Mouse (Mus musculus) kidney, embryonic 14.5 days (tissue): ENCODE results near the gene Col25a1. TPM values are rescaled to one million over a fixed set of nuclear protein-coding genes. Genes with fewer than 3 reads are reported as not detected.

Experiments
- ATAC-seq: fragments of 200-750 bp; cut with Nextera tagmentation; 2 replicates; pipeline ENCODE4 v1.8.0; 2017; ENCODE audit warnings: moderate number of reproducible peaks, mild to moderate bottlenecking, moderate TSS enrichment, moderate library complexity; ENCODE audit not compliant: low FRiP score, low TSS enrichment
- H3K27ac ChIP-seq: fragments of 300-500 bp; sonication (generic); 2 replicates; pipeline ENCODE4 v1.5.1; 2014; ENCODE audit warnings: low read depth, mild to moderate bottlenecking, low read length, moderate library complexity, mixed read lengths
- H3K27me3 ChIP-seq: fragments of 300-500 bp; sonication (generic); 2 replicates; pipeline ENCODE4 v1.6.1; 2014; ENCODE audit warnings: mild to moderate bottlenecking, low read length; ENCODE audit not compliant: control insufficient read depth, insufficient read depth
- H3K36me3 ChIP-seq: fragments of 300-500 bp; sonication (generic); 2 replicates; pipeline ENCODE4 v1.6.1; 2014; ENCODE audit warnings: low read length, mixed read lengths; ENCODE audit not compliant: control insufficient read depth, insufficient read depth
- H3K4me1 ChIP-seq: fragments of 300-500 bp; sonication (generic); 2 replicates; pipeline ENCODE4 v1.6.1; 2014; ENCODE audit warnings: low read length, mixed read lengths; ENCODE audit not compliant: control insufficient read depth, insufficient read depth
- H3K4me2 ChIP-seq: fragments of 300-500 bp; sonication (generic); replicated peaks from 2 replicates; pipeline ENCODE4 v1.6.1; 2014; ENCODE audit warnings: low read depth, mild to moderate bottlenecking, low read length
- H3K4me3 ChIP-seq: fragments of 300-500 bp; sonication (generic); 2 replicates; pipeline ENCODE4 v1.5.1; 2014; ENCODE audit warnings: mild to moderate bottlenecking, low read length
- H3K9ac ChIP-seq: fragments of 300-500 bp; sonication (generic); 2 replicates; pipeline ENCODE4 v1.6.1; 2014; ENCODE audit warnings: low read depth, mild to moderate bottlenecking, low read length, moderate library complexity
- H3K9me3 ChIP-seq: fragments of 300-500 bp; sonication (generic); 2 replicates; pipeline ENCODE4 v1.6.1; 2016; ENCODE audit warnings: low read length; ENCODE audit not compliant: control insufficient read depth
- WGBS: fragments of 180-500 bp; shearing (Covaris S2); extraction: QIAGEN DNeasy Blood & Tissue Kit; methylation state at CpG from one replicate; pipeline ENCODE4 v1.1.7; 2014; 5-methylcytosine and 5-hydroxymethylcytosine counted together
- polyA plus RNA-seq: library from polyadenylated mRNA; unstranded; fragments of >200 nt; fragmentation: Nextera tagmentation; extraction: Ambion mirVana; gene quantifications from 2 replicates; pipeline ENCODE4 v1.2.1, GENCODE M21; 2014

Gene Col25a1
- polyA plus RNA-seq, 1 experiment from 2014 or later: 5.4 TPM

DNA sequence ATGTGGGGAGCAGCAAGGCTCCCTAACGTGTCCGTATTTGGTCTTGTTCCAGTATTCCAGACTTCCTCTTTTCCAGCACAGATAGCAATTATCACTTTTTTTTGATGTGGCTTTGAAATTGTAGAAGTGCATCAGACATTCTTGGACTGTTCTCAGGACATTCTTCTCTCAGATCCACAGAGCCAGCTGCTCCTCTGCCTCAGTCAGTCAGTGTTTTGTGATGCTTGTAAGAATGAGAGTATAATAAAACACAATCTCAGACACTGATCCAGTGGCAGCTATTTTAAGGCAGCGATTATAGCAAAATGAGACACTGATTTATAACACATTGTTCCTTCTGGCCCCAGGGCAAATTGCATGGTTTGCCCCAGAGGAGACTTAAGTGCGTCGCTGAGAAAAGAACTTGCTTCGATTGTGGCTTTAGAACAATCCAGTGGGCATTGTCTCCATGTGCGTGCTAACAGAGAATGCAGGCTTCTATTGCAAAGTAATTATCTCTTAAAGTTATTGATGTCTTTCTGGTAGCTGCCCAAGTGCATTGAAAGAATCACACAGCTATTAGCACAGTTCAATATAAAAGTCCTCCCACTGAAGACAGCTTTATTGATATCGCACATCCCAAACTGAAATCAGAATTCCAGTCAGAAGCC is 111.5 kb downstream of the Col25a1 start:
- Histone ChIP-seq H3K4me3 (no peak overlapping the region), H3K4me2 (no peak overlapping the region), H3K36me3 (no peaks in the 10 kb centered on the region), H3K4me1 (no peaks in the 10 kb centered on the region), H3K9me3 (no peaks in the 10 kb centered on the region), H3K27me3 (no peaks in the 10 kb centered on the region), H3K9ac (no peak overlapping the region), H3K27ac (no peak overlapping the region)
- WGBS: 58% methylated on average over 8 of the region's 8 CpGs
- no peak for ATAC-seq

GRCm38 (mm10) chr3:130252355-130252754 is 121.1 kb downstream of the Col25a1 start:
- no peak for ATAC-seq
- Histone ChIP-seq H3K9ac (no peak overlapping the region), H3K27ac (no peak overlapping the region), H3K4me1 (no peaks in the 10 kb centered on the region), H3K36me3 (no peaks in the 10 kb centered on the region), H3K9me3 (no peaks in the 10 kb centered on the region), H3K27me3 (no peaks in the 10 kb centered on the region), H3K4me2 (no peak overlapping the region), H3K4me3 (no peak overlapping the region)
- 59% methylated on average over 7 of the region's 7 CpGs for WGBS

DNA sequence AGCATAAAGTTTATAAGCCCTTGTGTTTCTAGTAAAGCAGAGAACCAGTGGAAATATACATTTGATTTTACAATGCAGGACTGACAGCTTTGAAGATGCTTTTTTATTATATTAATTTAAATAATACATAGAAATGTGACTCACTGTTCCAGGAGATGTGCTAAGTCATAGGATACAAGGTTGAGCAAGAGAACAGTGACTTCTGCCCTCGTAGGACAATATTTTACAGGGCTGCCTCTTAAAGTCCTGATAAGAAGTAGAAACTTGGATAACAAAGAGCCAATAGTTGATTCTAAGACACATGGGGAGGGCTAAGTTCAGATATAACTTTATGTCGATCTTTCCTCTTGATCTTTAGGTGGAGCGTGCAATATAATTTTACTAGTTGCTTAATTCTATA is 124.8 kb downstream of the Col25a1 start:
- Histone ChIP-seq H3K9ac (no peak overlapping the region), H3K36me3 (no peaks in the 10 kb centered on the region), H3K4me1 (no peaks in the 10 kb centered on the region), H3K9me3 (peaks cover 3% of the 10 kb centered on the region; the same call in 1 of the 2 replicates), H3K27ac (no peak overlapping the region), H3K4me2 (no peak overlapping the region), H3K4me3 (no peak overlapping the region), H3K27me3 (no peaks in the 10 kb centered on the region)
- no peak for ATAC-seq
- 89% methylated on average over 3 of the region's 3 CpGs for WGBS

DNA sequence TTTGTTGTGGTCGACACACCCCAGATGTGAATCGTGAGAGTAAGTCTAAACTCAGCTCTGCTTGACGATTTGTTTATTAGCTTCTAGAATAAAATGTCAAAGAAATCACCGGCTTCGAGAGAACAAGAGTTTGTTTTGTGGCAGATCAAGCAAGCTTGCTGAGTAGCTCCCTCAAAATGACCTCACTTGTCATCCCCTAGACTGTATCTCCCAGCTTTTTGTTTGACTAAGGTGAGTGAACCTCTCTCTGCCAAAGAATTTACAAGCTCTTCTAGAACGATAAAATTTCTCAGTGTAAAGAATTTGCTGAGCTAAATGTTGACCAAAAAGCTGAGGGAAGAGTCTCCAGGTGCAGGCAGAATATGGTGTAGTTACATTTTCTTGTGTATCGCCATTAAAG is 125.3 kb downstream of the Col25a1 start:
- Histone ChIP-seq H3K4me2 (no peak overlapping the region), H3K9ac (no peak overlapping the region), H3K36me3 (no peaks in the 10 kb centered on the region), H3K27ac (no peak overlapping the region), H3K4me3 (no peak overlapping the region), H3K4me1 (no peaks in the 10 kb centered on the region), H3K27me3 (no peaks in the 10 kb centered on the region), H3K9me3 (peaks cover 3% of the 10 kb centered on the region; the same call in 1 of the 2 replicates)
- ATAC-seq: no peak
- 67% methylated on average over 7 of the region's 7 CpGs for whole genome bisulfite sequencing

- WGBS: 83% methylated on average over 2 of the region's 2 CpGs
- H3K9me3 ChIP-seq: peaks cover 3% of the 10 kb centered on the region; the same call in 1 of the 2 replicates
- 0 out of 2 replicates have a peak, but pooled peaks cover 3% of the 10 kb centered on the region for H3K4me1 ChIP-seq
- H3K4me3 ChIP-seq: no peak overlapping the region
- H3K9ac ChIP-seq: no peak overlapping the region
- H3K4me2 ChIP-seq: no peak overlapping the region
- H3K27me3 ChIP-seq: no peaks in the 10 kb centered on the region
- no peaks in the 10 kb centered on the region for H3K36me3 ChIP-seq
- no peak overlapping the region for H3K27ac ChIP-seq
- no peak for ATAC-seq
Observed at GRCm38 (mm10) chr3:130259670-130260069, 128.4 kb downstream of the Col25a1 start.

- H3K9ac ChIP-seq: no peak overlapping the region
- WGBS: 21% methylated on average over 2 of the region's 2 CpGs
- ATAC-seq: peak; percentile 68; the same call in 1 of the 2 replicates
Observed at GRCm38 (mm10) chr3:130260316-130260715, 129.0 kb downstream of the Col25a1 start.

GRCm38 (mm10) chr3:130265104-130265503 is 133.8 kb downstream of the Col25a1 start:
- Histone ChIP-seq H3K4me1 (0 out of 2 replicates have a peak, but pooled peaks cover 6% of the 10 kb centered on the region), H3K4me2 (no peak overlapping the region), H3K9me3 (no peaks in the 10 kb centered on the region), H3K27ac (no peak overlapping the region), H3K9ac (no peak overlapping the region), H3K36me3 (no peaks in the 10 kb centered on the region), H3K27me3 (no peaks in the 10 kb centered on the region), H3K4me3 (no peak overlapping the region)
- ATAC-seq: no peak
- 81% methylated on average over 9 of the region's 9 CpGs for WGBS

More at GRCm38 (mm10) chr3:130260316-130260715, 129.0 kb downstream of the Col25a1 start:
- Histone ChIP-seq H3K36me3 (no peaks in the 10 kb centered on the region), H3K27me3 (no peaks in the 10 kb centered on the region), H3K27ac (no peak overlapping the region), H3K9me3 (peaks cover 3% of the 10 kb centered on the region; the same call in 1 of the 2 replicates), H3K4me3 (no peak overlapping the region), H3K4me1 (0 out of 2 replicates have a peak, but pooled peaks cover 6% of the 10 kb centered on the region), H3K4me2 (no peak overlapping the region)

- no peak overlapping the region for H3K9ac ChIP-seq
- no peaks in the 10 kb centered on the region for H3K36me3 ChIP-seq
- WGBS: 93% methylated on average over 3 of the region's 3 CpGs
- no peaks in the 10 kb centered on the region for H3K4me1 ChIP-seq
- H3K27me3 ChIP-seq: no peaks in the 10 kb centered on the region
- H3K4me3 ChIP-seq: no peak overlapping the region
- H3K4me2 ChIP-seq: no peak overlapping the region
- H3K9me3 ChIP-seq: no peaks in the 10 kb centered on the region
- no peak for ATAC-seq
- no peak overlapping the region for H3K27ac ChIP-seq
Observed at GRCm38 (mm10) chr3:130270509-130270908, 139.2 kb downstream of the Col25a1 start.

DNA sequence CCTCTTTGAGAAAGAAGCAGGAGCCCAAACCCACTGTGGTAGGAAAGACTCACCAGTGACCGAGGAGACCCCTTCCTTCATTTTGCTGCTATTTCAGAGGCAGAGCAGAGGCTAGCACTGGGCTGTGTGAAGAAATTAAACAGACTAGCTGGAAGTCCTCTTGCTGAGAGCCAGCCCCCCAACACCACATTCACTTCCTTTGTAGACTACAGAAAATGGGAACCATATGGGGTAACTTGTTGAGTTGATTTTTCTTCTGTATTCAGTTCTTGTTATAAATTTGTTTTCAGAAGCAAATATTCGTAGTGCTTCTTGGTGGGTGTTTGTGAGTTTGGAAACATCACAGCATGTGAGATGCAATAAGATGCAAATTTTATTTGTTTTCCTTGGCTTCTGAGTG is 142.6 kb downstream of the Col25a1 start:
- no peak overlapping the region for H3K4me3 ChIP-seq
- H3K9ac ChIP-seq: no peak overlapping the region
- no peaks in the 10 kb centered on the region for H3K4me1 ChIP-seq
- no peak overlapping the region for H3K27ac ChIP-seq
- H3K27me3 ChIP-seq: no peaks in the 10 kb centered on the region
- no peaks in the 10 kb centered on the region for H3K36me3 ChIP-seq
- no peak overlapping the region for H3K4me2 ChIP-seq
- no peak for ATAC-seq
- H3K9me3 ChIP-seq: no peaks in the 10 kb centered on the region
- 86% methylated on average over 2 of the region's 2 CpGs for WGBS
